Mouse (Mus musculus): ENCODE results near the gene Olfr671.
"Not testable (repeated sequence)": the region's sequence is repeated elsewhere in the genome, so short reads cannot be mapped to it uniquely, and the experiment has no call there.

- not testable (repeated sequence) for TF ChIP-seq CTCF (conservative IDR thresholded peaks at IDR 0.05; ENCODE audit: insufficient read depth, insufficient read length, low read depth, low read length); POLR2A (IDR thresholded peaks at IDR 0.05; ENCODE audit: low read depth, low read length)
Measured at GRCm38 (mm10) chr7:104972507-104972906, 6.4 kb downstream of the Olfr671 start.

Data from kidney, adult 2 months (tissue).